Mouse (Mus musculus) embryo, embryonic 11 days (tissue): ENCODE measurements around the gene Rxrg.

Experiments used
- DNase-seq: peaks from one replicate; pipeline ENCODE4 v3.0.0-alpha.2; 2015

Rxrg gene

DNA sequence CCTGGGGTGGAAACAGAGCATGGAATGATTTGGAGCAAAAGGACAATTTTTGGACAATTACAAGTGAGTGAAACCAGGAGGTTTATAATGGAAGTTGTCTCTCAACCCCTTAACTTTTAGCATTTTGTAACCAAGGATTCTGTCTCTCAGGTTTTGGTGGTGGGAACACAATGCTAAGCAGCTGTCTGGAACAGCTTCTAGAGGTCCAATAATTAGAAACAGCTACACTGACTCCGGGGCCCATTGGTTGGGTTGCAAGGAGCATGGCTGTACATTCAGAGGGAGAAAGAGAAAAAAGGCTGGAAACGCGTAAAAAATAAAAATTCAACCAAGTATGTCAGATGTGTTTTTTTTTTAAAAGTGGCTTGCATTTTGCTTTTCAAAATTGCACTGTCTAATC lies 50.5 kb downstream of the Rxrg start:
- peak; percentile 22 for DNase-seq

GRCm38 (mm10) chr1:167649122-167649633 lies 51.0 kb downstream of the Rxrg start:
- no peak for DNase-seq

- DNase-seq, result no peak
Observed at GRCm38 (mm10) chr1:167652336-167652735, 54.2 kb downstream of the Rxrg start.

- DNase-seq, result no peak
Observed at GRCm38 (mm10) chr1:167659065-167659464, 60.9 kb downstream of the Rxrg start.

DNA sequence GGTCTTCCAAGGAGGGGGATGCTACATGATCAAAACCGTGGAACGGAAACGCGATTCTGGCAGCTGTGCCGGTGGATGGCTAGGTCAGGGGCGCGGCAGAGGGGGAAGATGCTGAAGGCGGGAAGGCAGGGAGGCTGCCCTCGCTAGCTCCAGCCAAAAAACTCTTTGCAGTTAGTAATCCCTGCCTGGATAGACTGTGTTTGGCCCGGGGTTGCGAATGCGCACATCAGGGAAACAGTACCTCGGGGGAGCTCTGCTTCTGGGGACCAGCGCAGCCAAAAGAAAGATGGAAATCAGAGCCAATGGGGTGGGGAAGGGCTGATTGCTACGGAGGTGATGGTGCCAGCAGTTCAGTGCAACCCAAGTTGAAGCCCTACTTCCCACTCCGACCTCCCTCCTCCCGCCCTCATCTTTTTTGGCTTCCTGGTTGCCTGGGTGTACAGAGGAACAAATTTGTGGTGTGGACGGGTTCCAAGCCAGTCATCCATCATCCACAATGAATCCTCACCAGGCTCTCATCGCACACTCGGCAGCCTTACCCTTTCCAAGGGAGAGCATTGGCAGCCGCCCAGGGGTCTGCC lies 62.4 kb downstream of the Rxrg start:
- DNase-seq, result peak; percentile 42

DNA sequence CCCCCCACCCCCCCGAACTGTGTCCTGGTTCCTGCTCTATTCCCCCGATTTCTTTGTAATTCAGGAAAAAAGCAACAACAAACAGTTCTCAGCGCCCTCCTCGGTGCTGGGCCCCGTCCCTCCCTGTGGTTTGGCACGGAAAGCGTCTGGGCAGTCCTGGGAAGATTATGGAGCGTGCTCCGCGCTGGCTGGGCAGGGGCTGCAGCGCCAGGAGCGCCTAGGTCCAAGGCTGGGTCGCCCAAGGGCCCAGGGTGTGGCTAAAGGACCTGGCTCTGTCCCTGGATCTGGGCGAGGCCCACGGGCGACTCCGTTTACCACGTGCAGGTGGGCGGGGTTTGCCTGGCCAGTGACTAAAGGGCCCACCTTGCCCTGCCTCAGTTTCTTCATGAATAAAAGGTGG lies 62.9 kb downstream of the Rxrg start:
- DNase-seq, result peak; percentile 15

- no peak for DNase-seq
Observed at GRCm38 (mm10) chr1:167663136-167663535, 65.0 kb downstream of the Rxrg start.

DNA sequence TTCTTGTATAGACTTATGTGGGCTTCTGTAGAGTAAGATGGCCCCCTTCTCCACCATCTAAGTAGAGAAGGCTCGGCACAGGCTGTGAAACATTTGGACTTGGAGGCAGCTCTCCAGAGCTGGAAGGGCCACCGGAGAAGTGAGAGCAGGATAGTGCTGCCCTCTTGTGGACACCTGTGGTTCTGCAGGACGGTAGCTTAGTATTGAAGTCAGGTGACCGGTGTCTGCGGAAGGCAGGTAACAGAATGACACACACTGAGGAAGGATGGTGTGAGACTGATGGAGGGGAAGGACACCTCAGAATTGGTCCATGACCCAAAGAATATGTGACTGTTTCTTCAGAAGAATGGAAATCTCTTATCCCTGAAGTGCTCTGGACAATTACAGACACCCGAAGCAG lies 71.6 kb downstream of the Rxrg start:
- peak; percentile 68 for DNase-seq

DNA sequence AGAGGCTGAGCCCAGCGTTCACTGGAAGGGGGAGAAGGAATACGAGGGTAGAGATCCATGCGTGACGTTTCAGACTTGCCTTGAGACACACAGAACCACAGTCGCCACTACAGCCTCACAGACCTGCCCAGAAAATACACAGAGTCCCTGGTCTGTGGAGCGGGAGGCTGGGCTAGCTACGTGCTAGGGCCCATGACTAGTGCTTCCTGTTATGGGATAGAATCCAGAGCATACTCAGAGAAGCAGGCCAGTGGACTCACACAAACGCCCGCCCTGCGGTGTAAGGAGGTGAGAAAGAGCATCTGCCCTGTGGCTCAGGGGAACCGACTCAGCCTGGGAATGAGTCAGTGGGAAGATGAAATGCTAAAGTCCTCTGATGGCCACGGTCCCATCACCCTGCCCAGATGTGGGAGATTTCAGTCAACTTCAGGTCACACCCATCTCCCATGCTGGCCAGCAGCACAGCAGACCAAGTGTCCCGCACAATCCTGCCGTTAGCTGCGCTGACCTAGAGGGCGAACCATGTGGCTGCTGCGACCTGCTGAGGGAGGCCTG lies 74.3 kb downstream of the Rxrg start:
- no peak for DNase-seq

- no peak for DNase-seq
Observed at GRCm38 (mm10) chr1:167679061-167679460, 80.9 kb downstream of the Rxrg start.

GRCm38 (mm10) chr1:167688001-167688346 lies 89.8 kb downstream of the Rxrg start:
- DNase-seq, result no peak

- DNase-seq, result peak; percentile 68
Observed at GRCm38 (mm10) chr1:167688347-167689231, 90.4 kb downstream of the Rxrg start.

GRCm38 (mm10) chr1:167689232-167689261 lies 90.9 kb downstream of the Rxrg start, which contains the start of gene Lmx1a:
TSS of gene Lmx1a (plus strand) at chr1:167689237.
- DNase-seq, result no peak
